Mouse (Mus musculus) intestine, embryonic 15.5 days (tissue): ENCODE measurements at regions not wholly inside any gene's neighbourhood (a gene's known extent, or its start where the extent isn't known, plus 50 kb on each side); places are given as distances from the start of the nearest gene placed in this dataset.

Experiments
- ATAC-seq: fragments of 200-750 bp; cut with Nextera tagmentation; 2 replicates; pipeline ENCODE4 v1.8.0; 2017; ENCODE audit warnings: moderate TSS enrichment, moderate library complexity
- H3K27ac ChIP-seq: fragments of 300-500 bp; sonication (generic); 2 replicates; pipeline ENCODE4 v1.5.1; 2015; ENCODE audit warnings: mild to moderate bottlenecking, inconsistent platforms
- H3K27me3 ChIP-seq: fragments of 300-500 bp; sonication (generic); replicated peaks from 2 replicates; pipeline ENCODE4 v1.6.1; 2015; ENCODE audit warnings: inconsistent platforms
- H3K36me3 ChIP-seq: fragments of 300-500 bp; sonication (generic); 2 replicates; pipeline ENCODE4 v1.6.1; 2015; ENCODE audit warnings: inconsistent platforms
- H3K4me1 ChIP-seq: fragments of 300-500 bp; sonication (generic); replicated peaks from 2 replicates; pipeline ENCODE4 v1.6.1; 2015; ENCODE audit warnings: inconsistent platforms
- H3K4me2 ChIP-seq: fragments of 300-500 bp; sonication (generic); replicated peaks from 2 replicates; pipeline ENCODE4 v1.6.1; 2015; ENCODE audit warnings: mild to moderate bottlenecking, inconsistent platforms
- H3K4me3 ChIP-seq: fragments of 300-500 bp; sonication (generic); replicated peaks from 2 replicates; pipeline ENCODE4 v1.5.1; 2015; ENCODE audit warnings: inconsistent platforms
- H3K9ac ChIP-seq: fragments of 300-500 bp; sonication (generic); 2 replicates; pipeline ENCODE4 v1.6.1; 2015; ENCODE audit warnings: inconsistent platforms
- H3K9me3 ChIP-seq: fragments of 300-500 bp; sonication (generic); 2 replicates; pipeline ENCODE4 v1.6.1; 2016; ENCODE audit warnings: inconsistent platforms
- WGBS: fragments of 180-500 bp; shearing (Covaris S2); methylation state at CpG from one replicate; pipeline ENCODE4 v1.1.7; 2015; 5-methylcytosine and 5-hydroxymethylcytosine counted together

DNA sequence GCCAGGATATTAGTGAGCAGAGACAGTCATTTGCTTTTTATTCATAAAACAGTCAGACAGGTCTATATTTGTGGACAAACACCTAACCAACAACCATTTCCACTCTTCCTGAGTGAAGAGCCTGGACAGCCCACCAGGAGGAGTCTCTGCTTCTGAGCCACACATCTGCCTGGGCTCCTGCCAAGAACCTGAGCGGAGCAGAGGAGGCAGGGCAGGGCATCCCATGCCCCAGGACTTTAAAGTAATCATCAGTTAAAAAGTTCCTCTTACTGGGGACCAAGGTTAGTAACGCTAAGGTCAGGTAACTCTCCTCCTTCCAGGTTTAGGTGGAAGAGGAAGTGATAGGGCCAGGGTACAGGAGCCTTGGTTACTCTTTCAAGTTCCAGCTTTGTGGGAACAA is 144.1 kb upstream of the Zfp618 start:
- H3K9ac ChIP-seq: no peak overlapping the region
- H3K4me3 ChIP-seq: no peak overlapping the region
- no peak overlapping the region for H3K4me2 ChIP-seq
- no peaks in the 10 kb centered on the region for H3K9me3 ChIP-seq
- no peak overlapping the region for H3K27ac ChIP-seq
- no peak for ATAC-seq
- no peaks in the 10 kb centered on the region for H3K36me3 ChIP-seq
- 49% methylated on average over 2 of the region's 2 CpGs for WGBS
- no peaks in the 10 kb centered on the region for H3K27me3 ChIP-seq
- no peaks in the 10 kb centered on the region for H3K4me1 ChIP-seq

DNA sequence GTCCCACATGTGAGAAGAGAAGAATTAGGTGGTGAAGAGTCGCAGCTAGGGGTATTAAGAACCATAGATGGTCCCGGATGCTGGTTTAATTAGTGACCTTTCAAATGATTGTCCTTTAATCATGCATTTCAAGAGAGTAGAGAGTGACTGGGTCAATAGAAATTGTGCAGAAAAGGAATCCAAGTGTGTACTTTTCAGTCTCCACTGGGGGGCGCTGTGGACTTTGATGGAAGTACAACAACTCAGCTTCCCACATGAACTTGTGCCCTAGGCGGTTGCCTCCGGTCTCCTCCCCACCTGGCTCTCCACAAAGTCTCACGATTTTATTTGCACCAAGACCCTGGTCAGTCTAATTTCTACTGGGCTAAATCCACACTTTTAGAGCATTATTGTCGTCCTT is 142.8 kb upstream of the Zfp618 start:
- no peak overlapping the region for H3K4me3 ChIP-seq
- no peaks in the 10 kb centered on the region for H3K9me3 ChIP-seq
- no peak overlapping the region for H3K27ac ChIP-seq
- H3K4me2 ChIP-seq: no peak overlapping the region
- no peaks in the 10 kb centered on the region for H3K36me3 ChIP-seq
- H3K4me1 ChIP-seq: no peaks in the 10 kb centered on the region
- no peak overlapping the region for H3K9ac ChIP-seq
- ATAC-seq: no peak
- WGBS: 34% methylated on average over 7 of the region's 7 CpGs
- H3K27me3 ChIP-seq: no peaks in the 10 kb centered on the region

DNA sequence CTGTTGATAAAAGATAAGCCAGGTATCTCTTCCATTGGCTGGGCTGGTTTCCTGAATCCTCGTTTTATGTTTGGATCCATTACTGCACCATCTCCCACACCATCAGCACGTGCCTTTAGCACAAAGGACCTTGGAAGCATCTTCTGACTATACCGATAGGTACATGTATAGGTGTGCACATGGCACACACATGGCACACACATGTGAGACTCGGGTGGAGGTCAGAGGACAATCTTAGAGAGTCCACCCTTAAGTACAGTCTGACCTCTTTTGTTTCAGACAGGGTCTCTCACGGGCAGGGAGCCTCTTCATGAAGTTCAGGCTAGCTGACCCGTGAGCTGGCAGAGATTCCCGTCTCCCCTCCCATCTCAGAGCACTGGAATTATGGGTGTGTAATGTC is 142.3 kb upstream of the Zfp618 start:
- H3K27ac ChIP-seq: no peak overlapping the region
- H3K4me1 ChIP-seq: no peaks in the 10 kb centered on the region
- 69% methylated on average over 7 of the region's 7 CpGs for WGBS
- no peak for ATAC-seq
- no peaks in the 10 kb centered on the region for H3K36me3 ChIP-seq
- no peaks in the 10 kb centered on the region for H3K9me3 ChIP-seq
- H3K4me3 ChIP-seq: no peak overlapping the region
- no peak overlapping the region for H3K4me2 ChIP-seq
- no peak overlapping the region for H3K9ac ChIP-seq
- H3K27me3 ChIP-seq: no peaks in the 10 kb centered on the region

DNA sequence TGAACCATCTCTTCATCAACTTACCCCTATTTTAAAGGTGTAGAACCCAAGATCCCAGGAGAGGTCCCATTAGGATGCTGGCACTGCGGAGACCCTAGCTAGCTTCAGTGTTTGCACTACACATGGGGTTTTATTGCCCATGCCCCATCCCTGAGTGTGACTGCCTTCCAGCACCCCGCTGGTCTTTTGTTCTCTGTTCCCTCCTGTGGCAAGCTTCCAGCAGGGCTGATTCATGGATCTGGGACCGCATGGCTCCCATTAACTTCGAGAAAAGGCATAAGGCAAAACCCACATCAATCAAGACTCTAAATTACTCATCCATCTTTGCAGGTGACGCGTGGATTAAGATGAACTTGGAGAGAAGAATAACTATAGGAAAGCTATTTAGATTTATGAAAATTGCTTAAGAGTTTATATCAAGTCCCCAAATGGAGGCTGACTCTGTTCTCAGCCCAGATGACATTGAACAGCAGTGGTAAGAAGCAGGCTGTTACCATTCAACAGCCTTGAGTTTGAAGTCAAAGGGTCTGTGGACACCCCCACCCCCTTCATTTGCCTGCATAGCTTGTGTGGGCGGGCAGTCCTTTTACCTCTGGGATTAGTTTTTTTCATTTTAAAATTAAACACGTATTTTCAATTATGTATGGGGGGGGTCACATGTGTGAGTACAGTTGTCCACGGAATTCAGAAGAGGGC is 141.7 kb upstream of the Zfp618 start:
- Histone ChIP-seq H3K27ac (no peak overlapping the region), H3K9ac (no peak overlapping the region), H3K36me3 (no peaks in the 10 kb centered on the region), H3K4me1 (no peaks in the 10 kb centered on the region), H3K9me3 (no peaks in the 10 kb centered on the region), H3K27me3 (no peaks in the 10 kb centered on the region), H3K4me2 (no peak overlapping the region), H3K4me3 (no peak overlapping the region)
- no peak for ATAC-seq
- WGBS: 44% methylated on average over 9 of the region's 9 CpGs

DNA sequence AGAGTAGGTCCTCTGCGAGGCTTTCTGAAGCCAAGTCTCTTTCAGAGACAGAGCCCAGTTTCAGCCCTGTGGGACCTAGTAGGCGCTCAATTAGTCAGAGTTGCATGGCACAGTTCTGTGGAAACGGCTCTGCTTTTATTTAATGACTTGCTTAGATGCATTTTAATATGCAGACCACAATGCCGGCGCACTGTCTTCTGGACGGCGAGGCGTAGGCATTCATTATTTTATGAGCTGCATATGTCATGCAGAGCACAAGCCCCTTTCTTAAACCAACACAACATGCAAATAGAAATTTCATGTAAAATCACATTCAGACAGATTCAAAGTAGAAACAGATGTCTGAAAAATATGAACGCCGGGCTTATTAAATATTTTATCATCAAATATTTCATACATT is 140.8 kb upstream of the Zfp618 start:
- Histone ChIP-seq H3K27me3 (no peaks in the 10 kb centered on the region), H3K4me1 (no peaks in the 10 kb centered on the region), H3K27ac (no peak overlapping the region), H3K9me3 (no peaks in the 10 kb centered on the region), H3K4me2 (no peak overlapping the region), H3K9ac (no peak overlapping the region), H3K36me3 (no peaks in the 10 kb centered on the region), H3K4me3 (no peak overlapping the region)
- ATAC-seq: no peak
- 88% methylated on average over 10 of the region's 10 CpGs for WGBS

DNA sequence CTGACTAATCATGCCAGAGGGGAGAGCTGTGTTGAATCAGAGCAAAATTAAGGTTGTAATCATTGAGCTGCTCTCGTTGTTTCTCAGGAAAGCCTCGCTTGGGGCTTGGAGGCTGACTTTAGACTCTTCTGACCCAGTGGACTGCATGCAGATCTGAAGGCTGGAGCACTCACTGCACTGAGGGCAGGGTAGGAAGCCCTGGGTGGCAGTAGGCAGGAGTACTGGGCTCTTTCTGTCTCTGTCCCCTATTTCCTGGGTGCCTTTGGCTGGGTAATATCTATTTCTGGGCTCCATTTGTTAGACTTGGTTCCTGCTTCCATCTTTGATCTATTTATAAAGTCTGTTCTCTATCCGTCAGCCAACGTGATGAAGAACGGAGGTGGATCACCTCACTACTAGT is 140.1 kb upstream of the Zfp618 start:
- H3K27me3 ChIP-seq: no peaks in the 10 kb centered on the region
- H3K4me3 ChIP-seq: no peak overlapping the region
- no peak overlapping the region for H3K4me2 ChIP-seq
- H3K4me1 ChIP-seq: no peaks in the 10 kb centered on the region
- WGBS: 84% methylated on average over 5 of the region's 5 CpGs
- no peaks in the 10 kb centered on the region for H3K9me3 ChIP-seq
- ATAC-seq: no peak
- H3K9ac ChIP-seq: no peak overlapping the region
- no peak overlapping the region for H3K27ac ChIP-seq
- no peaks in the 10 kb centered on the region for H3K36me3 ChIP-seq

DNA sequence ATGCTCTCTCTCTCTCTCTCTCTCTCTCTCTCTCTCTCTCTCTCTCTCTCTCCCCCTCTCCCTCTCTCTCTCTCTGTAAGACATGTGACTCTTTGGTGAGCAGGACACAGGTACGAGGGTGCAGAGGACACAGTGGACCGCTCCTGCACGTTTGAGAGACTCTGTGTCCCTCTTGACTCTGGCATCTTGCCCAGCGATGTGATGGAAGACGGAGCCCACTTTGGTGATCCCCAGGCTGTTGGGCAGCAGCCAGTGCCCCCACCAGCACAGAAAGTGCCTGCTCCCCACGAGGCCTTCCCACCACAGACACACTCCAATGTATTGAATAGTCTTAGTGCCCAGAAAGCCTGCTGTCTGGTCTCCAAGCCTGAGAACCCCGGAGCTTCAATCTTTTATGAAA is 136.4 kb upstream of the Zfp618 start:
- Histone ChIP-seq H3K9ac (no peak overlapping the region), H3K4me2 (no peak overlapping the region), H3K36me3 (no peaks in the 10 kb centered on the region), H3K27me3 (no peaks in the 10 kb centered on the region), H3K9me3 (no peaks in the 10 kb centered on the region), H3K4me1 (peaks cover 2% of the 10 kb centered on the region), H3K4me3 (no peak overlapping the region), H3K27ac (no peak overlapping the region)
- no peak for ATAC-seq
- 70% methylated on average over 7 of the region's 7 CpGs for WGBS

DNA sequence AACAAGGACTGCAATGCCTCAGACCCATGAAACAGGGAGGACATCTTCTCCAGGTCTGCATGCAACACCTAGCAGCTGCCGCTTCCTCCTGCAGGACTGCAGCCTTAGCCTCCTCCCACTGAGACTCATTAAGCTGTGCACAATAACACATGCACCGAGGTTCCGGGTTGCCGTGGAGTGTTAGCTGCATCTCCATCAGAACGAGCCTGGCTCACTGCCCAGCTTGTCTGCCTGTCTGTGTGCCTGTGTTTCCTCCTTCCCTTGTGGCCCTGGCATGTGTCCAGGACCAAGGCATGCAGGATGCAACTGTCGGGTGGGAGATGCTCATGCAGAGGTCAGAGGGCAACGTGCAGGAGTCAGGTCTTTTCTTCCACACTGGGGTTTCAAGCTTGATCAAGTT is 131.4 kb upstream of the Zfp618 start:
- 13% methylated on average over 7 of the region's 7 CpGs for WGBS
- H3K27ac ChIP-seq: no peak overlapping the region
- no peak overlapping the region for H3K4me3 ChIP-seq
- no peaks in the 10 kb centered on the region for H3K27me3 ChIP-seq
- no peak overlapping the region for H3K9ac ChIP-seq
- peaks cover 4% of the 10 kb centered on the region for H3K4me1 ChIP-seq
- H3K9me3 ChIP-seq: no peaks in the 10 kb centered on the region
- no peaks in the 10 kb centered on the region for H3K36me3 ChIP-seq
- no peak for ATAC-seq
- H3K4me2 ChIP-seq: no peak overlapping the region

DNA sequence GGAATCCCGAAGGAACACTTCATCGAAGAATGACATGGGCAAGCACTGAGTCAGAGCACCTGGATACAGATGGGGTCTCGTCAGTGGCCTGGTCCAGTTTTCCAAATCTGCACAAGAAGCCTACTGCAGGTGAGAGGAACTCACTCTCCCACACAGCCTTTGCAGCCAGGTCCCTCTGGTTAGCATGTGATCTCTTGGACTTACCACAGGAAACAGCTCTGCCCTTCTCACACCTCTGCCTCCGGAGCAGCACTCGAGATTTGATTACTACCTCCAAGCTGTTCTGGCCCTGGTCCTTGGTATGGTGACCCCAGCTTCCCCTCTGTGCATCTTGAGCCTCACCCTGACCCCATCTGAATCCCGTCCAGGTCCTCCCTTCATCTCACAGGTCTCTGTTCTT is 128.5 kb upstream of the Zfp618 start:
- H3K9me3 ChIP-seq: no peaks in the 10 kb centered on the region
- H3K4me2 ChIP-seq: no peak overlapping the region
- no peaks in the 10 kb centered on the region for H3K27me3 ChIP-seq
- H3K4me3 ChIP-seq: no peak overlapping the region
- H3K4me1 ChIP-seq: peaks cover 4% of the 10 kb centered on the region
- no peak for ATAC-seq
- H3K9ac ChIP-seq: no peak overlapping the region
- no peak overlapping the region for H3K27ac ChIP-seq
- WGBS: 59% methylated on average over 6 of the region's 6 CpGs
- no peaks in the 10 kb centered on the region for H3K36me3 ChIP-seq

DNA sequence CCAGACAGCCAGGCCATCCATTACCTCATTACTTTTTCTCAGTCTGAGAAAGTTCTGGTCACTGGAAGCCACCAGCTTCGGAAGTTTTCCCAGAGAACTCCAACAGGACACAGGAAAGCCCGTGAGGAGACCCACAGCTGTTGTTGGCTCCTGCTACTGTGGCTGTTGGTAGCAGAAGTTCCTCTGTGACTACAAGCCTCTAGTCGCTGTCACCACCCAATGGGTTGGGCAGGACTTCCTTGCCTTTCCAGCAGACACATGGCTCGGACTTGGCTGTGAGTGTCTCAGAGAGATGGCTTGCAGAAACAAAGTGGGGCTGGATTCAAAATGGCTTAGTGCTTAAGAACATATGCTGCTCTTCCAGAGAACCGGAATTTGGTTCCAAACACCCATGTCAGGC is 114.8 kb upstream of the Zfp618 start:
- Histone ChIP-seq H3K9ac (no peak overlapping the region), H3K4me2 (no peak overlapping the region), H3K27ac (no peak overlapping the region), H3K4me3 (no peak overlapping the region), H3K4me1 (no peaks in the 10 kb centered on the region), H3K9me3 (no peaks in the 10 kb centered on the region), H3K27me3 (no peaks in the 10 kb centered on the region), H3K36me3 (no peaks in the 10 kb centered on the region)
- 76% methylated on average over 5 of the region's 5 CpGs for WGBS
- ATAC-seq: no peak

DNA sequence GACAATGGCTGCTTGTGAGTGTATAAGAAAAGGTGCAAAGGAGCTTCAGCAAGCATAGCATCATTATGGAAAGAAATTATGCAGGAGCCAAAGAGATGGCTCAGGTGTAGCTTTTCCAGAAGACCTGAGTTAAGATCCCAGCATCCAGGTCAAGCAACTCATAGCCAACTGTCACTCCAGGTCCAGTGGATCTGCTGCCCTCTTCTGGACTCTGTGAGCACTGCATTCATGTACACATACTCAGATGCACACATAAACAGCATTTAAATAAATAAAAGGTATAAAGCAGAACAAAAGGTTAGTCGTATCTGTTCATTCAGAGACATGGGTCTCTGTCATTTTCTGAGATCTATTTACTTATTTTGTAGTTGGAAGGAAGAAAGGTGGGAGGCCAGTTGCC is 112.0 kb upstream of the Zfp618 start:
- Histone ChIP-seq H3K36me3 (no peaks in the 10 kb centered on the region), H3K9me3 (no peaks in the 10 kb centered on the region), H3K27me3 (no peaks in the 10 kb centered on the region), H3K27ac (no peak overlapping the region), H3K4me3 (no peak overlapping the region), H3K4me1 (no peaks in the 10 kb centered on the region), H3K4me2 (no peak overlapping the region), H3K9ac (no peak overlapping the region)
- no peak for ATAC-seq
- WGBS: 89% methylated on average over 1 of the region's 1 CpGs

DNA sequence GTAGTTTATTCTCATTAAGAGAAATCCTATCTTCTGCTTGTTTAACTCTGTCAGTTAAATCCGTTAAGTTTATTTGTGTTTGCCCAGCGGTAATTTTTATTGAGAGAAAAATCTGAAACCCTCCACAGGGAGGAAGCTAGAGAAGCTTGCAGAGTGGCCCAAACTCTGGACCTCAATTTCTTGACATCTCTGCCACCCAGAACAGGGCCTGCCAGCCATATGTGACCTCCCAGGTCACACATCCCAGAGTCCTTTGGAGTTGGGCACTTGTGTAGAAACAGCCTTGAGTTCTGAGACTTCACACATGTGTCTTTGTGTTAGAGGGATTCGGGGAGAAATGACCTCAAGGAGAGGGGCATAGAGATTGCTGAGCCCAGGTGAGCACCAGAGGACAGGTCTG is 109.0 kb upstream of the Zfp618 start:
- no peak overlapping the region for H3K27ac ChIP-seq
- WGBS: 76% methylated on average over 3 of the region's 3 CpGs
- H3K4me3 ChIP-seq: no peak overlapping the region
- no peaks in the 10 kb centered on the region for H3K27me3 ChIP-seq
- no peaks in the 10 kb centered on the region for H3K36me3 ChIP-seq
- no peaks in the 10 kb centered on the region for H3K4me1 ChIP-seq
- no peaks in the 10 kb centered on the region for H3K9me3 ChIP-seq
- no peak overlapping the region for H3K9ac ChIP-seq
- no peak overlapping the region for H3K4me2 ChIP-seq
- no peak for ATAC-seq

DNA sequence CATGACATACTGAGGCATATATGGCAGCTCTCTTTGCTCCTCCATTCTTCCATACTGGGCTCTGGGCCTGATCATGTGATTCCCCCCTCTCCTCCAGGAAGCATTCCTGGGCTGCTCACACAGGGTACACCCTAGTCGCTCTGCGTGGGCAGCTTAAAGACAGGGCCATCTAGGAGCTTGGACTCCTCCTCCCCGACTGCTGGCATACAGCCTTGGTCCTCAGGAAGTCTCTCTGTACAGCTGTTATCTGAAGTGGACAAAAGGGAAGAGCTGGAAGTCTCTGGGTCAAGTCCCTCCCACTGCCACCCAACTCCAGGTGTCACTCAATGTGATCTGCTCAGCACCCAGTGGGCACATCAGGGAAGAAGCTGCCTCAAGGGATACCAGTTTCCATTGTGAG is 102.6 kb upstream of the Zfp618 start:
- no peak for ATAC-seq
- WGBS: 89% methylated on average over 3 of the region's 3 CpGs

More for the DNA sequence above, 102.6 kb upstream of the Zfp618 start:
- Histone ChIP-seq H3K27me3 (no peaks in the 10 kb centered on the region), H3K36me3 (no peaks in the 10 kb centered on the region), H3K4me1 (no peaks in the 10 kb centered on the region), H3K4me2 (no peak overlapping the region), H3K9me3 (no peaks in the 10 kb centered on the region), H3K9ac (no peak overlapping the region), H3K27ac (no peak overlapping the region), H3K4me3 (no peak overlapping the region)
